33 mouse cellular contexts compared by ENCODE assay signal in the genomic region with DNA sequence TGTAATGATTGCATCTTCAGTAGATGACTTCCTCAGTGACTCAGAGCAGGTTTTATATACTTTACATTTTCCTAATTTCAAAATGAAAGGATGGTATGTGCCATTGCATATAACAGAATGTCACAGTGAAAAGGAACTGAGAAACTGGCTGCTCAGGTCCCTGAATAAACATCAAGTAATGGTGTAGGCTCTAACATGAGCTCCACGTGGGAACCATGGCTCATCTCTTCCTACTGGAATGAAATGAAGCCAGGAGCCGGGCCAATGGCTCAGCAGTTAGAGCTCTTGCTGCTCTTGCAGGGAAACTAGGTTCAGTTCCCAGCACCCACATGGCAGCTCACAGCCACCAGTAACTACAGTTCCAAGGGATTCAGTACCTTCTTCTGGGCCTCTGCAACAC. TPM values are rescaled to one million over a fixed set of nuclear protein-coding genes. Genes with fewer than 3 reads are reported as not detected.
"Had no signal": no experiment of that assay in that cellular context is flagged by ENCODE, and none has a peak within 500 bp of the region (broad histone marks: within the 10 kb centered on the region; RNA-seq: fewer than 3 reads in every experiment).

No protein-coding gene starts in this region.

- H3K27ac ChIP-seq: heart, embryonic 13.5 days; heart, embryonic 15.5 days; hindbrain, embryonic 10.5 days; hindbrain, embryonic 12.5 days; hindbrain, embryonic 13.5 days; hindbrain, embryonic 14.5 days; hindbrain, embryonic 15.5 days; hindbrain, postnatal 0 days; intestine, embryonic 15.5 days; kidney, embryonic 15.5 days; kidney, postnatal 0 days; layer of hippocampus, adult 2 months; left cerebral cortex, adult 2 months had no signal

- H3K27me3 ChIP-seq: heart, embryonic 13.5 days; heart, embryonic 15.5 days; hindbrain, embryonic 12.5 days; hindbrain, embryonic 13.5 days; hindbrain, embryonic 15.5 days; intestine, embryonic 15.5 days; kidney, embryonic 15.5 days had no signal

- H3K4me3 ChIP-seq: heart, embryonic 13.5 days; heart, embryonic 15.5 days; hindbrain, embryonic 10.5 days; hindbrain, embryonic 12.5 days; hindbrain, embryonic 13.5 days; hindbrain, embryonic 15.5 days; intestine, embryonic 15.5 days; kidney, embryonic 15.5 days; layer of hippocampus, adult 2 months; left cerebral cortex, adult 2 months had no signal

- H3K4me1 ChIP-seq: hindbrain, embryonic 10.5 days; hindbrain, embryonic 12.5 days; hindbrain, embryonic 15.5 days; intestine, embryonic 15.5 days had no signal

- DNase-seq: heart, postnatal 10 days; heart, postnatal 14 days; heart, postnatal 36 days; heart, postnatal 4 days; kidney, adult 11 months; kidney, adult 18-20 months; kidney, adult 2 months; kidney, adult 8-10 months; kidney, adult 9 months; kidney, postnatal 10 days; kidney, postnatal 14 days; kidney, postnatal 25 days; kidney, postnatal 36 days; kidney, postnatal 4 days; layer of hippocampus, adult 9-11 months; layer of hippocampus, postnatal 36 days had no signal

- H3K36me3 ChIP-seq: heart, embryonic 13.5 days; heart, embryonic 15.5 days; hindbrain, embryonic 12.5 days; hindbrain, embryonic 13.5 days; hindbrain, embryonic 15.5 days; intestine, embryonic 15.5 days; kidney, embryonic 15.5 days had no signal

- ATAC-seq: hindbrain, embryonic 16.5 days; hindbrain, postnatal 0 days; intestine, embryonic 15.5 days; intestine, embryonic 16.5 days; intestine, postnatal 0 days had no signal

- H3K9me3 ChIP-seq: heart, embryonic 13.5 days; heart, embryonic 15.5 days; hindbrain, embryonic 10.5 days; hindbrain, embryonic 12.5 days; hindbrain, embryonic 13.5 days; hindbrain, embryonic 15.5 days; intestine, embryonic 15.5 days; kidney, embryonic 15.5 days had no signal

RNA-seq across cellular contexts. Expression of a gene that starts 60.0 kb away (rescaled TPM):
- polyA plus RNA-seq: hindbrain, embryonic 10.5 days; hindbrain, embryonic 12.5 days; hindbrain, embryonic 13.5 days; hindbrain, embryonic 14.5 days; hindbrain, embryonic 16.5 days; hindbrain, postnatal 0 days; kidney, adult 2 months; large intestine, adult 2 months had no signal
